Mouse (Mus musculus) liver, adult 2 months (tissue): ENCODE measurements around the gene Cntd1.

Experiments used
- CTCF ChIP-seq: fragments of 200-500 bp; IDR thresholded peaks from 2 replicates; pipeline ENCODE4 v1.5.1; 2011; ENCODE audit warnings: low read depth, low read length, control low read depth
- POLR2A ChIP-seq: fragments of 200-500 bp; IDR thresholded peaks from 2 replicates; pipeline ENCODE4 v1.6.1; 2011; ENCODE audit warnings: low read length, control low read depth; ENCODE audit not compliant: insufficient read depth; ENCODE audit errors: extremely low read depth

DNA sequence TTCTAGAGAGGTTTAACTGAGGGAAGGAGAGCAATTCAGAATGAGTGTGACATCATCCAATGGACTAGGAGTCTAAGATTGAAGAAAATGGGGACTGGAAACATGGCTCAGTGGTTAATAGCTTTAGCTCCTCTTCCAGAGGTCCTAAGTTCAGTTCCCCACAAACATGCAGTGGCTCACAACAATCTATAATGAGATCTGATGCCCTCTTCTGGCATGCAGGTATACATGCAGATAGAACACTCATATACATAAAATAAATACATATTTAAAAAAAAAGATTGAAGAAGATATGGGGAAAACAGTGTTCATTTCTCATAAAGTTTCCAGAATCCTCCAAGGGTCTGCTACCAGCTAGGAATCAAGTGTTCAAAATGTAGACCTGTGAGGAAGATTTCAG, 43.4 kb upstream of the Cntd1 start:
- TF ChIP-seq POLR2A (no peak), CTCF (no peak)
